Mouse (Mus musculus) neural tube, embryonic 14.5 days (tissue): ENCODE measurements around the gene Col6a6. TPM values are rescaled to one million over a fixed set of nuclear protein-coding genes. Genes with fewer than 3 reads are reported as not detected.
A peak's percentile ranks its signal among the peaks of the same experiment; 100 is the strongest.

Experiments
- ATAC-seq: fragments of 200-750 bp; cut with Nextera tagmentation; 2 replicates; pipeline ENCODE4 v1.8.0; 2017; ENCODE audit warnings: low read depth, mild to moderate bottlenecking, moderate TSS enrichment, moderate library complexity
- H3K27ac ChIP-seq: fragments of 300-500 bp; sonication (generic); 2 replicates; pipeline ENCODE4 v1.5.1; 2014; ENCODE audit warnings: low read depth, mild to moderate bottlenecking, control low read depth, low read length, moderate library complexity, mixed read lengths
- H3K27me3 ChIP-seq: fragments of 300-500 bp; sonication (generic); 2 replicates; pipeline ENCODE4 v1.6.1; 2014; ENCODE audit warnings: low read length; ENCODE audit not compliant: control insufficient read depth, insufficient read depth
- H3K36me3 ChIP-seq: fragments of 300-500 bp; sonication (generic); 2 replicates; pipeline ENCODE4 v1.6.1; 2014; ENCODE audit warnings: low read length, mixed read lengths; ENCODE audit not compliant: control insufficient read depth, insufficient read depth
- H3K4me1 ChIP-seq: fragments of 300-500 bp; sonication (generic); 2 replicates; pipeline ENCODE4 v1.6.1; 2014; ENCODE audit warnings: low read length; ENCODE audit not compliant: control insufficient read depth, insufficient read depth
- H3K4me2 ChIP-seq: fragments of 300-500 bp; sonication (generic); 2 replicates; pipeline ENCODE4 v1.6.1; 2014; ENCODE audit warnings: mild to moderate bottlenecking, low read depth, low read length, control low read depth
- H3K4me3 ChIP-seq: fragments of 300-500 bp; sonication (generic); 2 replicates; pipeline ENCODE4 v1.5.1; 2014; ENCODE audit warnings: low read depth, low read length, control low read depth, mixed read lengths
- H3K9ac ChIP-seq: fragments of 300-500 bp; sonication (generic); replicated peaks from 2 replicates; pipeline ENCODE4 v1.6.1; 2014; ENCODE audit warnings: low read depth, mild to moderate bottlenecking, control low read depth, low read length, mixed read lengths
- H3K9me3 ChIP-seq: fragments of 300-500 bp; sonication (generic); 2 replicates; pipeline ENCODE4 v1.6.1; 2016; ENCODE audit warnings: low read length; ENCODE audit not compliant: control insufficient read depth
- WGBS: fragments of 180-500 bp; shearing (Covaris S2); extraction: QIAGEN DNeasy Blood & Tissue Kit; methylation state at CpG from one replicate; pipeline ENCODE4 v1.1.7; 2014; 5-methylcytosine and 5-hydroxymethylcytosine counted together
- polyA plus RNA-seq: library from polyadenylated mRNA; unstranded; fragments of >200 nt; fragmentation: Nextera tagmentation; extraction: Ambion mirVana; gene quantifications from 2 replicates; pipeline ENCODE4 v1.2.1, GENCODE M21; 2014

Gene Col6a6
- polyA plus RNA-seq, 1 experiment from 2014 or later, result 0.19 TPM

DNA sequence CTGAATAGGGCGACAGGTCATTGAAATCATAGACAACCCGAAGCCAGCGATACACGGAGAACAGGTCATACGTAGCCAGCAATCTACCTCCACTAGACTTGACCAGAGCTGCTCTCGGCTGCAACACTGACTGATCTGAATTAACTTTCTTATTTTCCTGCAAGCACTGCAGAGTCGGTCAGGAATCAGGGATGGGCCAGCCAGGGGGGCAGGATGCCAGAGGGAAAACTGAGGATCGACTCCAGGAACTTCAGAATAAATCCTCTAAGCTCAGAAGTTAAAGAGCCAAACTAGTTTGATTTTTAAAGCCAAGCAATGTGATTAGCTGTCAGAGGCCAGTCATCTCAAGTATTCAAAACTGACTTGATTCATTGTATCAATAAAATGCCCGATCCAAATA, 88.5 kb downstream of the Col6a6 start:
- Histone ChIP-seq H3K9ac (no peak overlapping the region), H3K4me2 (no peak overlapping the region), H3K4me3 (no peak overlapping the region), H3K4me1 (peaks cover 7% of the 10 kb centered on the region; the same call in 1 of the 2 replicates), H3K27ac (no peak overlapping the region), H3K36me3 (no peaks in the 10 kb centered on the region), H3K27me3 (no peaks in the 10 kb centered on the region), H3K9me3 (no peaks in the 10 kb centered on the region)
- WGBS, result 94% methylated on average over 9 of the region's 9 CpGs
- ATAC-seq, result no peak

DNA sequence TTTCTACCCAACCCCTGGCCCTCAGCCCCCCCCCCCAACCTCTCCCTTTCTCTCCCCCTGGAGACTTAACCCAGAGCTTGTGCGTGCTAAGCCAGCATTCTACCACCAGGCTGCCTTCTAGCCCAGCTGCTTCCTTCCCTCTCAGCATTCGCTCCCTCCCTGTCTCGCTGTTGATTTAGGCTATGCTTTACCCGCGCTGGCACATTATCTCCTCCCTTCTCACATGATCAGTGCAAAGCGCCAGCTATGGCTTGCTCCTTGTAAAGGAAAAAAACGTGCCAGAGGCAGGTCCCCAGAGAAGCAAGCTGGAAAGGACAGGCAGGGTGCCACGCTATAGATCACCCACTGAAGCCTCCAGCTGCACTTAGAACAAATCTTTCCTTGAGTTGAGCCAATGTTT, 90.5 kb downstream of the Col6a6 start:
- Histone ChIP-seq H3K4me3 (no peak overlapping the region), H3K9me3 (no peaks in the 10 kb centered on the region), H3K4me1 (peaks cover 10% of the 10 kb centered on the region; the same call in 1 of the 2 replicates), H3K27me3 (no peaks in the 10 kb centered on the region), H3K9ac (no peak overlapping the region), H3K27ac (no peak overlapping the region), H3K36me3 (no peaks in the 10 kb centered on the region), H3K4me2 (no peak overlapping the region)
- peak; percentile 69; the same call in 1 of the 2 replicates for ATAC-seq
- 33% methylated on average over 8 of the region's 8 CpGs for WGBS

DNA sequence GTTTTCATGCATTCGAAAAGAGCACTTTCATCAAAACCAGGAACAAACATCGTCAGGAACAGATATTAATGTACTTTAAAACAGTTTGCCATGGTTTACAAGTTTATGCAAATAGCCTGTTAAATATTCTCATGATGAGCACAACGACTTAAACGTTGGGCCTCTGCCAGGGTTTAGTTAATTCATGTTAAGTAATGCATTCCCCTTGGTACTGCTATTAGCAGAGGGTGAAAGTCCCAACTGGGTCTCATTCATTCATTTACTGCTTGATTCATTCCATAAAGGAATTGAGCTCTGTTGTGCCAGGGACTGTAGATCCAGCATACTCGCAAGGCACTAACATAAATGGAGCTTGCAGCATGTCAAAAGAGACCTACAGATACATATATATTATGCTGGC, 92.8 kb downstream of the Col6a6 start:
- no peak overlapping the region for H3K9ac ChIP-seq
- H3K4me1 ChIP-seq, result peaks cover 10% of the 10 kb centered on the region; the same call in 1 of the 2 replicates
- H3K9me3 ChIP-seq, result no peaks in the 10 kb centered on the region
- no peaks in the 10 kb centered on the region for H3K36me3 ChIP-seq
- no peak overlapping the region for H3K4me3 ChIP-seq
- H3K4me2 ChIP-seq, result no peak overlapping the region
- no peak for ATAC-seq
- H3K27ac ChIP-seq, result no peak overlapping the region
- no peaks in the 10 kb centered on the region for H3K27me3 ChIP-seq
- 43% methylated on average over 5 of the region's 5 CpGs for WGBS

DNA sequence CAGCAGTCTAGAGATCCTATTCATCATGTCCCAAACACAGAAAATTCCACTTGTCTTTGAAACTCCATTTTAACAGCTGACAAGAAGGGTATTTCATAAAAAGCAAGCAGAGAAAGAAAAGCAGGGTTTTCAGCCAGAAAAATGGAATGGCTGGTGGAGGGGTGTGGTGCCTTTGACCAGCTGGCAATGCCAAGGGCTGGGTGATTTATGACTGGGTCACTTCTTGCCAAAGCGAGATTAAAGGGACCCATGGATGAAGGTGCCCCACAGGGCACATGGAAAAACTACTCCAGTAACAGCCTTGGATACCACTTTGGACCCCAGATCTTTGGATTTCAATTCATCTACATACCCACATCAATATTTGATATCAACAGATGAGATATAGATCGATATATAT, 93.3 kb downstream of the Col6a6 start:
- Histone ChIP-seq H3K4me2 (no peak overlapping the region), H3K27me3 (no peaks in the 10 kb centered on the region), H3K4me1 (peaks cover 10% of the 10 kb centered on the region; the same call in 1 of the 2 replicates), H3K27ac (no peak overlapping the region; the same call in 1 of the 2 replicates), H3K36me3 (no peaks in the 10 kb centered on the region), H3K9me3 (no peaks in the 10 kb centered on the region), H3K9ac (no peak overlapping the region), H3K4me3 (no peak overlapping the region)
- no peak for ATAC-seq
- WGBS, result 62% methylated on average over 2 of the region's 2 CpGs

DNA sequence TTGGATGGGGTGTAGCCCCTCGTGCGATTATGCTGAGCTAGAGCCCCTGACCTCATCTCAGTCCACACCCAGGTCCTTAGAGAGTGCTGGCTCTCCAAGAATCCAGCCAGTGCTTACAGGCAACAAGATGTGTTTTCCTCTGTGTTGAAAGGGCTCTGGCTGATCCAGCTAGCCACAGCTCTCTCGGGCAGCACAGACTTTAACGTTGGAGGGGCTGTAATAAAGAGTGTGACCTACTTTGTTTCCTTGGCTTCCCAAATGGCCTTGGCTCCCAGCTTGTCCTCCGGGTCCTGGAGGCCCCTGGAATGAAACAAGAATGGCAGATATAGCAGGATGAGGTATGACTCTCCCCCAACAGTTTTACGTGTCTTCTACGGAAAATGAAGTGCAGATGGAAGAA, 96.0 kb downstream of the Col6a6 start:
- WGBS, result 45% methylated on average over 7 of the region's 7 CpGs
- no peak overlapping the region for H3K9ac ChIP-seq
- ATAC-seq, result no peak

DNA sequence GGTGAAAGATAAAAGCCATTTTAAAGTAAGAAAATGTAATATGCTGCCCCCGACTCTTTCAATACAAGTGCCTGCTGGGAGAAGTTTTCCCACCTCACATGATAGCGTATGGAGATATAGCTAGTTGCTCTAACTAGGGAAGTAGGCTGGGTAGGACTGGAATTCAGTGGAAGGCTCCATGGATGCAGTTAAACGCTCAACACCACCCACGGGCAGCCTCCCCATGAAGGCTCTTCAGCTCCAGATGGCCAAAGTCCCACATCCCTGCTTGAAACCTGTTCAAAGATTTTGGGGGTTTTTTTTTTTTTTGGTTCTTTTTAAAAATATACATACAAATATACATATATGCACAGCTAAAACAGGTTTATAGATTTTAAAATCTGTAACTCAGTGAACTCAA, 107.5 kb downstream of the Col6a6 start:
- Histone ChIP-seq H3K4me1 (no peaks in the 10 kb centered on the region), H3K27ac (no peak overlapping the region), H3K4me3 (no peak overlapping the region), H3K36me3 (no peaks in the 10 kb centered on the region), H3K4me2 (no peak overlapping the region), H3K27me3 (no peaks in the 10 kb centered on the region), H3K9me3 (no peaks in the 10 kb centered on the region), H3K9ac (no peak overlapping the region)
- no peak for ATAC-seq
- 82% methylated on average over 4 of the region's 4 CpGs for WGBS

More for the DNA sequence above, 96.0 kb downstream of the Col6a6 start:
- Histone ChIP-seq H3K9me3 (no peaks in the 10 kb centered on the region), H3K4me3 (no peak overlapping the region), H3K27me3 (no peaks in the 10 kb centered on the region), H3K27ac (no peak overlapping the region), H3K4me2 (no peak overlapping the region), H3K4me1 (peaks cover 10% of the 10 kb centered on the region; the same call in 1 of the 2 replicates), H3K36me3 (no peaks in the 10 kb centered on the region)

DNA sequence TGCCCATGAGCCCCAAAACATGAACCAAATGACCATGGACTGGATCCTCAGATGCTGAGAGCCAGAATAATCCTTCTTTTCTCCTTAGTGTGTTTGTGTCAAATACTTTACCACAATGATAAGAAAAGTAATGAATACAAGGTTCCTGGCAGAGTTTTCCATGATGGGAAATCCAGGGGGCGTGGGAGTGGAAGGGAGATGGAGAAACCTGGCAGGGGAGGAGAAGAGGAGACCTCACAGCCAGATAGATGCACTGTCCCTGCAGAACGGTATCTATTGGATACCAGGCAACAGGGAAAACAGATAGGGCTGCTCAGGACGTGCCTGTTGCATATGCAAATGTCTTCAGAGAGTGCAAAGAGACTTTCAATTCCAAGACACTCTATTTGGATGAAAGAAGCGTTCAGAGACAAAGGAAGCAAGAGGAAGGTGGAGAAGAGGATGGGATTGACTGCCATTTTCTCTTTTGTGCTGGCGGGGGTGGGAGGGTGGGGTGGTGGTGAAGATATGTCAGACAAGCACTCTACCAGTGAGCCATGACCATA, 108.0 kb downstream of the Col6a6 start:
- Histone ChIP-seq H3K4me2 (no peak overlapping the region), H3K36me3 (no peaks in the 10 kb centered on the region), H3K9me3 (no peaks in the 10 kb centered on the region), H3K4me1 (no peaks in the 10 kb centered on the region), H3K4me3 (no peak overlapping the region), H3K27ac (no peak overlapping the region), H3K27me3 (no peaks in the 10 kb centered on the region), H3K9ac (no peak overlapping the region)
- 41% methylated on average over 5 of the region's 5 CpGs for WGBS
- no peak for ATAC-seq

DNA sequence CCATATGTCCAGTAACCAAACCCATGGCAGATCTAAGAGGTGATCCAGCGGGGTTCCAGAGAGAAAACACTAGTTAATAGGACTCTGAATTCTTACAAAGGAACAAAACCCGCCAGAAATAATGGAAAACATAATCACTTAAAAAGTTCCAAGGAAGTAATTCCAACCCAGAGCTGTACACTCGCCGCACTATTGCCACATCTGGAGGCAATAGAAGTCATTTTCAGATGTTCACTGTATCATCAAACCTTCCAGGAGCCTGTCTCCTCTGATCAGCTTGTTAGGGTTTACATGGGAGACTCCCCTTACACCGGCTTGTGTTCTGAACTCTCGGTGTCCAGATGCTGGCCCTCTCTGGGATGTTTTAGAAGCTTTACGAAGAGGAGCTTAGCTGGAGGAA, 108.6 kb downstream of the Col6a6 start:
- Histone ChIP-seq H3K9ac (no peak overlapping the region), H3K4me2 (no peak overlapping the region), H3K9me3 (no peaks in the 10 kb centered on the region), H3K27ac (no peak overlapping the region), H3K27me3 (no peaks in the 10 kb centered on the region), H3K4me3 (no peak overlapping the region), H3K36me3 (no peaks in the 10 kb centered on the region), H3K4me1 (no peaks in the 10 kb centered on the region)
- ATAC-seq, result no peak
- WGBS, result 81% methylated on average over 7 of the region's 7 CpGs

DNA sequence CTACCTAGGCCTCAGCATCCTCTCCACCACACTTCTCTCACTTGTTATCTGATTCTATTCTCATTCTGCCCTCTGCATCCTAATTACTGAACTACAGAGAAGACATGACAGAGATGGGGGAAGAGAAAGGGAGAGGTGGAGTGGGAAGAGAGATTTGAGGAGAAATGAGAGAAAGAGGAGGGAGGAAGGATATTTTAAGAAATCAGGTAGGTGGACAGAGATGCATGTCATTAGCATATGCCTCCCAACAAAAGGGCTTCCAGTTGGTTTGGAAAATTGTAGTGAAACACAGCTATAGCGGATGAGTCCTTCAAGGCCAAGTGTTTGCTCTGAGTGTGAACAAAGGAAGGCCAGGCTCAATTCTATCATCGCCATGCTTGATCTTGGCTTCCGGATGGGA, 115.9 kb downstream of the Col6a6 start:
- Histone ChIP-seq H3K4me1 (no peaks in the 10 kb centered on the region), H3K9me3 (no peaks in the 10 kb centered on the region), H3K9ac (no peak overlapping the region), H3K36me3 (no peaks in the 10 kb centered on the region), H3K27ac (no peak overlapping the region), H3K4me2 (no peak overlapping the region), H3K27me3 (no peaks in the 10 kb centered on the region), H3K4me3 (no peak overlapping the region)
- WGBS, result 94% methylated on average over 3 of the region's 3 CpGs
- no peak for ATAC-seq
